Mouse (Mus musculus) liver, adult 2 months (tissue): ENCODE data around the gene Gan.

Experiments
- CTCF ChIP-seq: fragments of 200-500 bp; IDR thresholded peaks from 2 replicates; pipeline ENCODE4 v1.5.1; 2011; ENCODE audit warnings: low read depth, low read length, control low read depth
- POLR2A ChIP-seq: fragments of 200-500 bp; IDR thresholded peaks from 2 replicates; pipeline ENCODE4 v1.6.1; 2011; ENCODE audit warnings: low read length, control low read depth; ENCODE audit not compliant: insufficient read depth; ENCODE audit errors: extremely low read depth

GRCm38 (mm10) chr8:117182746-117183145 lies 24.8 kb downstream of the Gan start:
- TF ChIP-seq POLR2A (no peak), CTCF (peak; percentile 19; the same call in 1 of the 2 replicates)
